Mouse (Mus musculus) spleen, adult 2 months (tissue): ENCODE data around the gene Gm49383.

Experiments used
- CTCF ChIP-seq: fragments of 200-500 bp; IDR thresholded peaks from 2 replicates; pipeline ENCODE4 v1.5.1; 2011; ENCODE audit warnings: mild to moderate bottlenecking, inconsistent platforms; ENCODE audit not compliant: insufficient read depth, insufficient read length, insufficient replicate concordance; ENCODE audit errors: extremely low read depth
- POLR2A ChIP-seq: fragments of 200-500 bp; IDR thresholded peaks from 2 replicates; pipeline ENCODE4 v1.6.1; 2011; ENCODE audit warnings: low read depth, low read length, inconsistent platforms

GRCm38 (mm10) chr12:69177526-69177925 is 19.4 kb downstream of the Gm49383 start:
- TF ChIP-seq POLR2A, result no peak
- no peak for TF ChIP-seq CTCF
